Mouse (Mus musculus) testis, adult 2 months (tissue): ENCODE data around the gene Hist2h3b. TPM values are rescaled to one million over a fixed set of nuclear protein-coding genes. Genes with fewer than 3 reads are reported as not detected.
"Not testable (repeated sequence)": the region's sequence is repeated elsewhere in the genome, so short reads cannot be mapped to it uniquely, and the experiment has no call there.

Source experiments
- H3K27ac ChIP-seq: fragments of 200-500 bp; 2 replicates; pipeline ENCODE4 v1.5.1; 2012; ENCODE audit warnings: low read depth, low read length; ENCODE audit not compliant: control insufficient read depth, insufficient read depth
- H3K27me3 ChIP-seq: fragments of 200-500 bp; 2 replicates; pipeline ENCODE4 v1.6.1; 2012; ENCODE audit warnings: mild to moderate bottlenecking, low read length, moderate library complexity; ENCODE audit not compliant: control insufficient read depth, insufficient read depth
- H3K36me3 ChIP-seq: fragments of 200-500 bp; 2 replicates; pipeline ENCODE4 v1.6.1; 2012; ENCODE audit warnings: mild to moderate bottlenecking, low read length; ENCODE audit not compliant: control insufficient read depth, insufficient read depth
- H3K4me1 ChIP-seq: fragments of 200-500 bp; 2 replicates; pipeline ENCODE4 v1.6.1; 2012; ENCODE audit warnings: low read length; ENCODE audit not compliant: control insufficient read depth, insufficient read depth
- H3K4me3 ChIP-seq: fragments of 200-500 bp; 2 replicates; pipeline ENCODE4 v1.5.1; 2012; ENCODE audit warnings: low read depth, mild to moderate bottlenecking, low read length, moderate library complexity, mixed read lengths; ENCODE audit not compliant: control insufficient read depth
- CTCF ChIP-seq: fragments of 200-500 bp; IDR thresholded peaks from 2 replicates; pipeline ENCODE4 v1.5.1; 2012; ENCODE audit warnings: low read depth, mild to moderate bottlenecking, inconsistent platforms, low read length, moderate library complexity; ENCODE audit not compliant: control insufficient read depth, insufficient read depth, insufficient replicate concordance
- POLR2A ChIP-seq: fragments of 200-500 bp; IDR thresholded peaks from 2 replicates; pipeline ENCODE4 v1.6.1; 2012; ENCODE audit warnings: low read depth, mild to moderate bottlenecking, inconsistent platforms, low read length, moderate library complexity; ENCODE audit not compliant: control insufficient read depth
- polyA plus RNA-seq: library from polyadenylated mRNA; depleted of rRNA; stranded (reverse); fragments of >200 nt; gene quantifications from 2 replicates; pipeline ENCODE4 v1.2.3, GENCODE M21; 2012

Gene Hist2h3b
- polyA plus RNA-seq, 1 experiment, result 6.2 TPM

DNA sequence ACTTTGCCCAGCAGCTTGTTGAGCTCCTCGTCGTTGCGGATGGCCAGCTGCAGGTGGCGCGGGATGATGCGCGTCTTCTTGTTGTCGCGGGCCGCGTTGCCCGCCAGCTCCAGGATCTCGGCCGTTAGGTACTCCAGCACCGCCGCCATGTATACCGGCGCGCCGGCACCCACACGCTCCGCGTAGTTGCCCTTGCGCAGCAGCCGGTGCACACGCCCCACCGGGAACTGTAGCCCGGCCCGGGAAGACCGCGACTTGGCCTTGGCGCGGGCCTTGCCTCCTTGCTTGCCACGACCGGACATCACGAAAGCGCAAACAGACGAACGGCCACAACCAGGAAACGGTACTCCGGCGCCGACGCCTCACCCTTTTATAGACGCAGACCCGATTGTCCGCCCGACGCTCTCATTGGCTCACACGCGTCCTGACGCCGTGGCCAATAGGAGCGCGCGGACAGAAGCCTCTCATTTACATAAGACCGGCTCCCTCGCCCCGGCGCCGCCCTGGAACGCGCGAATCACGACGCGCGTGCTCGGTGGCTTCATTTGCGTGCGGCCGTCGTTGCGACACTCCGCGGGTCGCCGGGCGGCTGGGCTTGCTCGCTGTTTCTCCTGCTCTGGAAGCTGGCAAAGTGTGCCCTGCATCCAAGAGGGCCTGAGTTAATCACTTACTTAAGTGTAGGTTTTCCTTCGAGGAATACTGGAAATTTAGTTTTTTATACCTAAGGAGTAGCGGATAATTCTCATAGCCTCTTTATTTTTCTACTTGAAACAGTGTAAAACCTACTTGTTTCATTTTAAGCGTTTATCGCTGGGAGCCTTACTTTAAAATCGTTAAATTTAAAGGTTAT, 28.3 kb upstream of the Hist2h3b start, which contains the start of gene Hist2h2aa2:
TSS of gene Hist2h2aa2 (minus strand) at position 328 of the 850 bp plus-strand sequence.
- not testable (repeated sequence) for H3K4me1 ChIP-seq, H3K36me3 ChIP-seq, H3K27me3 ChIP-seq
- peak; percentile 73 for TF ChIP-seq POLR2A
- peak within 1 kb of the TSS; percentile 84 for H3K27ac ChIP-seq
- peak within 1 kb of the TSS; percentile 86 for H3K4me3 ChIP-seq

DNA sequence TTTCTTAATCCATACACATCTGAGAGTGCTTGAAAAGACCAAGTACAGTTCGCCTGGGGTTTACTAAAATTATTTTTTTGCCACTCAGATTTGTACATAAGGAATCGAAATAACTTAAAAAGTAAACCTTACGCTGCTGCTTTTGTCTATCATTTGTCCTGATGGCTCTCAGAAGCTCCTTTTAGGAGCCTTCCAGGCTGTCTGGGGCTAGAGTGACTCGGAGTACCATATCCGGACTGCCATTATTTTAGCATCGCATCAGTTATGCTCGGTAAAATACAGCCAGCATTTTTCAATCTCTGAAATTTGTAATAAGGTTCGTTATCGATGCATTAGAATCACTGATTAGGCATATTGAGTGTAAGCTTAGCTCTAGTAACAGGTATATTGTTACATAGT, 27.7 kb upstream of the Hist2h3b start:
- peaks cover 5% of the 10 kb centered on the region; the same call in 1 of the 2 replicates for H3K4me1 ChIP-seq
- H3K27ac ChIP-seq, result peak overlapping the region; percentile 84
- TF ChIP-seq POLR2A (no peak), CTCF (no peak)
- no peaks in the 10 kb centered on the region for H3K36me3 ChIP-seq
- peak overlapping the region; percentile 74; the same call in 1 of the 2 replicates for H3K4me3 ChIP-seq
- no peaks in the 10 kb centered on the region for H3K27me3 ChIP-seq

DNA sequence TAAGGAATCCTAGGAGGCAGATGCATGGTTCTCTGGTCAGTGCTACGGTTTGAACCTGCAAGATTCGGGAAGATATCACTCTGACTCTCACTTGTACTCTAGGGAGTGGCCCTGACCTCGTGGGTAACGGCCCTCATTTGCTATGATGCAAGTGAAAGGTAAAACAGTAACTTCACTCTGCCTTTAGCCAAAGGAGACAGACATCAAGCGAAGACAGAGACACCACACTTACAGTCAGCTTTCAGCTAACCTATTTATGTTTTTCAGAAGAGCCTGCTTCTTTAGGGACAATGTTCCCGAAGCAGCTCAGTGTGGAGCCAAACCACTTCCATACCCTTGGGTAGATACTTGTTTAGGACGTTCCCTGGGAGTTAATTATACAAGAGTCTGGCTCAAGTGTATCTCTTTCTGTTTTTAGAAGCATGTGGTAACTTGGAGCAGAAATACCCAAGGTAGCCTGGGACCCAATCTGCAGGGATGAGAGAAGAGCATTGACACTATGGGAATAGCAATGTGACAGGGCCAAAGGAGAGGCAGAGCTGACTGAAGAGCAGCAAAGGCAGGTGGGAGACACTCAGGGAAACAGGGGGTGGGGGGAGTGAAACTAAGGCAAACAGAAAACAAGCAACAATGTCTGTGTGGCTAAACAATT, 24.4 kb upstream of the Hist2h3b start:
- TF ChIP-seq POLR2A (no peak), CTCF (no peak)
- peak overlapping the region; percentile 73 for H3K4me3 ChIP-seq
- H3K4me1 ChIP-seq, result peaks cover 2% of the 10 kb centered on the region
- no peaks in the 10 kb centered on the region for H3K36me3 ChIP-seq
- peak overlapping the region; percentile 5 for H3K27ac ChIP-seq
- H3K27me3 ChIP-seq, result no peaks in the 10 kb centered on the region

DNA sequence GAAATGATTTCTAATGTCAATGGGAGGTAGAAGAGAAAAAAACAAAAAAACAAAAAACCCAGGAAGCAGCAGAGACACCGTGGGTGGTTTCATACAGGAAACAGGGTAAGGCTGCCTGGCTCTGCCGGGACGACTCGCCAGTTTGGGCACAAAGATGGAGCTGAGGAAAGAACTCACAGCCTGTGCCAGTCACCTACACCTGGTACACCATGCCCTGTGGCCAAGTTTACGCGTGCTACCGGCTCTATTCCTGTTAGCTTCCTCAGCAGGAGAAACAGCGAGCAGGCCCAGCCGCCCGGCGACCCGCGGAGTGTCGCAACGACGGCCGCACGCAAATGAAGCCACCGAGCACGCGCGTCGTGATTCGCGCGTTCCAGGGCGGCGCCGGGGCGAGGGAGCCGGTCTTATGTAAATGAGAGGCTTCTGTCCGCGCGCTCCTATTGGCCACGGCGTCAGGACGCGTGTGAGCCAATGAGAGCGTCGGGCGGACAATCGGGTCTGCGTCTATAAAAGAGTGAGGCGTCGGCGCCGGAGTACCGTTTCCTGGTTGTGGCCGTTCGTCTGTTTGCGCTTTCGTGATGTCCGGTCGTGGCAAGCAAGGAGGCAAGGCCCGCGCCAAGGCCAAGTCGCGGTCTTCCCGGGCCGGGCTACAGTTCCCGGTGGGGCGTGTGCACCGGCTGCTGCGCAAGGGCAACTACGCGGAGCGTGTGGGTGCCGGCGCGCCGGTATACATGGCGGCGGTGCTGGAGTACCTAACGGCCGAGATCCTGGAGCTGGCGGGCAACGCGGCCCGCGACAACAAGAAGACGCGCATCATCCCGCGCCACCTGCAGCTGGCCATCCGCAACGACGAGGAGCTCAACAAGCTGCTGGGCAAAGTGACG, 23.2 kb upstream of the Hist2h3b start, which contains the start of gene Hist2h2aa1:
TSS of gene Hist2h2aa1 (plus strand) at position 495 of the 884 bp plus-strand sequence.
- H3K36me3 ChIP-seq, H3K27me3 ChIP-seq, H3K4me1 ChIP-seq: not testable (repeated sequence)
- Histone ChIP-seq H3K27ac (peak within 1 kb of the TSS; percentile 100), H3K4me3 (peak within 1 kb of the TSS; percentile 100)
- TF ChIP-seq CTCF (0 out of 2 replicates have a peak, but pooled peaks have one; percentile 1), POLR2A (peak; percentile 57; the same call in 1 of the 2 replicates)

DNA sequence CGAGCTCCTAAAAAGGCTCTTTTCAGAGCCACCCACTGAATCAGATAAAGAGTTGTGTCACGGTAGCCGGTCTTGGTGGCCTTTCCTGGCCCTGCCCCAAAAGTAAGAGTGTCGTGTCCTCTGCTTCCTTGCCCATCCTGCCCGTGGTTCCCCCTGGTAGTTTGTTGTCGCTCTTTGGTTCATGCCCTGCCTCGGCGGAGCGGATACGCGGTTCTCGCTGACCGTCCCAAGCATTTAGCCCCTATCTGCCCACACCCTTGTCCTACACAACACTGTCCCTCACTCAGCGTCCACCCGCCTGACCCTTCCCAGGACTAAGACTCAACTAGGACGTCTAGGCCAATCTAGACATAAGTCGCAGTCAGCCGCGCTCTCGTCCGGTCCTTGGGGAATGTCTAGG, 22.4 kb upstream of the Hist2h3b start:
- not testable (repeated sequence) for H3K27me3 ChIP-seq, H3K4me1 ChIP-seq, H3K36me3 ChIP-seq
- H3K4me3 ChIP-seq, result peak overlapping the region; percentile 84
- H3K27ac ChIP-seq, result peak overlapping the region; percentile 85

DNA sequence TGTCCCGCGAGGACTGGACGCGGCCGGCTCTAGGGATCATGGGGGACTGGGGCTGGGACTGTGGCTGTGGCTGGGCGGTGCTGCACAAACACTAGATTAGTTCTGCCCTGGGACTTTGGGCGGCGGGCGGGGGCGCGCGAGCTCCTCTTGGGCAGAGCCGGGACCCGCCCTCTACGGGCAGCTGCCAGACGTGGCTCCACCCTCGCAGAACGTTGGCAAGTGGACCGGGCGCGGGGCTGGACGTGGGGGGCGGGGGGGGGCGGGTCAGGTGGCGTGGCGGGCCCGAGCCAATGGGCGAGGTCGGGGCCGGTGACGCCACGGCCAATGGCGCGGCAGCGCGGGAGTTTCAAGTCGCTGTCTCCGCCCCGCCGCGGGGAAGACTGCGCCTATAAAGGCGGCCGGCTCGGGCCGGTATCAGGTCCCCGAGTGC, 22.0 kb upstream of the Hist2h3b start, which contains the start of gene Hist2h3c1:
TSS of gene Hist2h3c1 (plus strand) at position 259 of the 430 bp plus-strand sequence.
- H3K4me1 ChIP-seq, result not testable (repeated sequence)

More for the DNA sequence above, 22.0 kb upstream of the Hist2h3b start, which contains the start of gene Hist2h3c1:
- not testable (repeated sequence) for H3K27me3 ChIP-seq, H3K36me3 ChIP-seq
- peak within 1 kb of the TSS; percentile 85 for H3K27ac ChIP-seq
- H3K4me3 ChIP-seq, result peak within 1 kb of the TSS; percentile 84
